Mouse (Mus musculus) right cerebral cortex, adult 18-20 months (tissue): ENCODE measurements around the gene Apc2.
"Not testable (repeated sequence)": the region's sequence is repeated elsewhere in the genome, so short reads cannot be mapped to it uniquely, and the experiment has no call there.

Experiments used
- DNase-seq: peaks from one replicate; pipeline ENCODE4 v3.0.0; 2022; ENCODE audit warnings: mixed read lengths

Apc2 gene

DNA sequence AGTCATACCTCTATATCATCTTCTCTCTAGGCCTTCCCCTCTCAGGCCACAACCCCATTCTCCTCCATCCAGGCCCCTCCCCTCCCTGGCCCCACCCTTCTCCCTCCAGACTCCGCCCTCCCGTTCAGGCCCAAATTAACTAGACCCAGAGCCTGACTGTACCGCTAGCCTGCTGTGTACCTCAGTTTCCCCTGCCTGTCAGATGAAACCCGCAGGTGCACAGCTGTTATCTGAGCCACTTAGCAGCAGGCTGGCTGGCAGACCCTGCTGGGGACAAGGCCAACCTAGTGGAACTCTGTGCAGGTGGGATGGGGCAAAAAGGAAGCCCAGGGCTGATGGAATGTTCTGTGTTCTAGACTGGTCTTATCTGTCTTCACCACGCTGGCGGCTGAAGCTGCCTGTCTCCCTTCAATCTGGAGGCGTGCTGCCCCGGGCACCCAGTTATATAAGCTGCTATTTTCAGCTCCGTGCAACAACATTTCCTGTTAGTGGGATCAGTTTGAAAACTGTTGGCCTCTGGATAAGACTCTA lies 48.4 kb downstream of the Apc2 start:
- DNase-seq = peak; percentile 66

DNA sequence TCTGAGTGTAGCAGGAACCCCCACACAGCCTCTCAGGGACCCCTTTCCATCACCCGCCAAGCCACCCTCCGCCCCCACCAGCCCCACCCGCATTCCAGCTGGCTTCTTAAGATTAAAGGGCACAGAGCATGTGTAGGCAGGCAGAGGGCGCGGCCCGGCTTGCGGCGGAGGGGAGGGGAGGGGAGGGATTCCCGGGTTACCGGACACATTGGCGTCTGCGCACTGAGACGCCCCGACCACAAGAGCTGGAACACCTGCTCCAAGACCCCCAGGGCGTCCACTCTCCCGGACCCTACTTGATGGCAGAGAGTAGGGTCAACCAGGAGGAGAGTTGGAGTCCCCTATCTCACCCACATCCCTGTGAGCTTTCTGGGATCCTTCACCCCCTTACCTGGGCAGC lies 49.3 kb downstream of the Apc2 start:
- DNase-seq = no peak

DNA sequence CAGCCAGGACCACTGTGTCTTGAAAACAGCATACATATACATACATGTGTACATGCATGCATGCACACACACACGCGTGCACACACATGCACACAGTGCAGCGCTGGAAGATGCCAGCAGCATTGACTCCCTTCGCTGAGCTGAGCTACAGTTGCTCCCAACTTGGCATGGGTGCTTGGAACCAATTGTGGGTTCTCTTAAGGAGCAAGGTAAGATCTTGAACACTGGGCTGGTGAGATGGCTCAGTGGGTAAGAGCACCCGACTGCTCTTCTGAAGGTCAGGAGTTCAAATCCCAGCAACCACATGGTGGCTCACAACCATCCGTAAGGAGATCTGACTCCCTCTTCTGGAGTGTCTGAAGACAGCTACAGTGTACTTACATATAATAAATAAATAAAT lies 50.2 kb downstream of the Apc2 start:
- not testable (repeated sequence) for DNase-seq

DNA sequence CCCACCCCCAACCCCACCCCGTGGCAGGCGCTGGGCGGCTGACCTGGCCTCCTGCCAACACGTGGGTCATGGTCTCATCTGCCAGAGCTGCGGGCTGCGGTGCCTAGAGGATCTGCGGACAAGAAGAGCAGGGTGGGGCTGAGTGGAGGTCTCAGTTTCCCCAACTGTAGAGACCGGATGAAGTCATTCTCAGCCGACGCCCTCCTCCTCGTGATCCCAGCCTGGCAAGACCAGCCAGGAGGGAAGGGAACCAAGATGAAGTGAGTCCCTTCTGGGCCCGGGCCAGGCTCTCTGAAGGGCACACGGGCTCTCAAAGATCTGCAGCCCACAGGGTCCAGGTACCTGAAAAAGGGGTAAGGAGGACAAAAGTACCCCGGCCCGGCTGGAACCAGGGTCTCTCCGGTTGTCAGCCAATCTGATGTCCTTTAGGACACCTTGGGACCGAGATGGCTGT lies 51.8 kb downstream of the Apc2 start:
- DNase-seq = no peak

DNA sequence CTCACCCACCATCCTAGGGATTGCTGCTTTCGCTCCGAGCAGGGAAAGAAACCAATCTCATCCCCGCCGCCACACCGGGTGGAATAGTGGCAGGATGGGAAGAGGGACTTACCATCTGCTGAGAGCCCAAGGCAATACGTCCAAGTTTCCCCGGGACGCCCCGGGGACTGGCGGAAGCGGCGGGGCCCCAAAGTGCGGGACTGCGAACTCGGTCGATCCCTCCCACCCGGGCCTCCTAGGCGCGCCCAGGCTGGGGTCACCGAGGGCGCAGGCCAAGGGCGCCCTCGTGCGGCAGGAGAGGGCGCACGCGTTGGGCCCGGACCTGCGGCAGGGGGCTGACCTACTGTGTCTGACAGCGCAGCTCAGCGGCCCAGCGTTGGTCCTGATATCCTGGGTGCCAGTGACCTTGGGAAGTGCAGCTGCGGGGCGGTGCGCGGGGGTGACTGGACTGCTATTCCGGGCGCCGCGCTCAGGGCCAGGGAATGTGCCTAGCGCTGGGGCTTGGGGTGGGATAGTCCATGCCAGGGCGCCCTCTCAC lies 52.5 kb downstream of the Apc2 start, which contains the start of gene Adamtsl5:
Gene Adamtsl5 (minus strand): TSS at position 169 of the 538 bp plus-strand sequence.
- no peak for DNase-seq

DNA sequence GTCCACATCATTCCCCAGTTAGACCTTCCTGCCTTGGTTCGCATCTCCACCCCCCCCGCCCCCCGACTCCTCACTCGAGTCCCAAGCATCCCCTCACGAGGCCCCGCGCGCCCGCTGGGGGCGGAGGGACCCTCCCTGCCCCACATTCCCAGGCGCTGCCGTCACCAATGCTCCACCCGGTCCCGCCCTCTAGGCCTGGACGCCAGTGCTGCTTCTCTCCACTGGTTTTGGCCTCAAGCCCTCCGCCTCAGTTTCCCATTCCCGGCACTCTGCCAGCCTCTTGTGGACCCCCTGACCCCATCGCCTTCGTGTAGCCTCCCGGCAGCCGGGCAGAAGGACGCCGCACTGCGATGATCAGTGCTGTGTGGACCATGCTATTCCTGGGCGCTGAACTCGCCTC lies 53.2 kb downstream of the Apc2 start:
- no peak for DNase-seq

DNA sequence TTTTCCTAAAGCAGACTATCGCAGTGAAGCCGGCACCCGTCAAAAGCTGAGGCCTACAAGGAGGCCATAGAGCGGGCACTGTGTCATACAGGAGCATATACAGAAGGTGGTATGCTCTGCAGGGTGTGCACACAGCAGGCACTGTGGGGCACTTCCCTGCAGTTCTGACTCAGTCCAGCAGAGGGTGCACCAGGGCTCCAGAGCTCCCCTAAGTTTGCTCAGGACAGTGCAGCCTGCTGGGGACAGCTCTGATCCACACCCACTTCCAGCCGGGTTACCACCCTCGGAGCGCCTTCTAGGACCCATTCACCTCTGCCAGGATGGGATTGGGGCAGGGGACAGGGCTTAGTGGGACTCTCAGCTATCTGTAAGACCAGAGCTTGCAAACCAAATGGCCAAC lies 54.5 kb downstream of the Apc2 start:
- peak; percentile 77 for DNase-seq

DNA sequence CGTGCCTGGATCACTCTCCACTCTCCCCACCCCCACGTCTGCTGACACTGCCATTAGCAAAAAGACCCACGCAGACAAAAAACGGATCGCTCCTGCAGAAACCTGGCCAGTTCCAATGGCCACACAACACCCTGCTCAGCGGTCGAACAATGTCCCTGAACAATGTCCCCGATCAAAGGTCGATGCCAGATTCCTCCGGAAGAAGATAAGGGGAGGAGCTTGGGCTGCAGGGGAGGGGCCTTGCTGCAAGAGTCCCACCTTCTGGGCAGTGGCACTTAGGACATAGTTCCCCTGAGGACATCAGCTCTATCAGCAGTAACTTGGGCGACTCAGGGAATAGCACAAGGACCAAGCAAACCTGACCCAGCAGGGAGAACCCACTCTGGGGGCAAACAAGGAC lies 56.1 kb downstream of the Apc2 start:
- DNase-seq = no peak

DNA sequence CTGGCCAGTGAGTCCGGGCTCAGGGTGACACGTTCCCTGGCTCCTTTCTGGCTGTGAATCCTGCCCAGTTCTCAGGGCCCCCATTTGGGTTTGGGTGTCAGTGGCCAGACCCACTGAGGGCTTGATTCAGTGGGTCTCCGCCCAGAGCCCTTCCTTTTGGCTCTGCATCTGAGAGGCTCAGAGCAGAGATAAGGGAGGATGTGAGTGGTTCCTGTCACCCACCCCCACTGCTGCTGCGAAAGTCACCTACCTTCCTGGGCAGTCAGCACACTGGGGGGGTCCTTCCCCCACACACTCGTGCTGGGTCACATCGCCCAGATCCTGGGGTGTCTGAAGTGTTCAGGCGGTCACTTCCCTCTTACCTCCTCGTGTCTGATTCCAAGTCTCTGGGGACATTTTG lies 57.0 kb downstream of the Apc2 start:
- DNase-seq = no peak

DNA sequence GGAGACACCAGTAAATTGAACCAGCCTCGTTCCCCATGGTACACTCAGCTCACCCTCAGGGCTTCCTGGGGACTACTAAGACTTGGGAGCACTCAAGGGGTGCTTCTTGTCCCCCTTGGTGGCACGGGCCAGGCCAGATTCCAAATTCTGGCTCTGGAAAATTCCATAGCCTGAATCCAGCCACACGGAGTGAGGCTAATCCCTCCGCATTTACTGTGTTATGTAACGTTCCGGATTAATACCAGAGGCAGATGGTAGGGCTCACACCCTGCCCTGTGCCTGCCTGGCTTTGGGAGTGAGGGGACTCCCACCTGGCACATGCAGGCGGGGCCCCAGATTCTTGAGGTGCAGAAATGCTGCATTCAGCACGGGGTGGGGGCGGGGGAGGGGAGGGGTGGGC lies 59.7 kb downstream of the Apc2 start:
- no peak for DNase-seq

DNA sequence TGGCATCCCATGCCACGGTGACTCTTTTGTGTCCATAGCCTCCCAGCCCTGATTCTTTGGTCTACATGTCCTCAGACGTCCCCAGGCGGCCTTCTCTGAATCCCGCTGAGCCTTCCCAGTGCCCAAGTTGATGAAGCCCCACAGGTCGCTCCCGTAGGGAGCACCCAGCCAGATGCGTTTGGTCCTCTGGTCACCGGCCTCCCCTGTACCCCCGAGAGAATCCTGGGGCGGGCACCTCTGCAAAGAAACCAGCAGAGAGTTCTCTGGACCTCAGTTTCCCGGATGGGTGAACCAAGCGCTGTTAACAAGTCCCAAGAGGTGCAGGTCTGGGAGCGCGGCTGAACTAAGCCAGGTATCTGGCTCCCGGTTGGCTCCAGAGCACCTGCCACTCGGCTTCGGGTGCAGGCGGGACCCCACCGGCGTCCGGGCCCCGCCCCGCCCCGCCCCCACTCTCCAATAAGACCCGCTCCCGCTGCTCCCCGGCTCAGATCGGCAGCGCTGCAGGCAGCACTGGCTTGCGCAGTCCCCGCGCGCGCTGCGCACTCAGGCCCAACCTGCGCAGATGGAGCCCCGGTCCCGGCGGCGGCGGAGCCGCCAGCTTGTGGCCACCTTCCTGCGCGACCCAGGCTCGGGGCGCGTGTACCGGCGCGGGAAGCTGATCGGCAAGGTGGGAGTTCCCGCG lies 60.4 kb downstream of the Apc2 start, which contains the start of gene Plk5:
Gene Plk5 (plus strand): TSS at position 459 of the 682 bp plus-strand sequence.
- no peak for DNase-seq

DNA sequence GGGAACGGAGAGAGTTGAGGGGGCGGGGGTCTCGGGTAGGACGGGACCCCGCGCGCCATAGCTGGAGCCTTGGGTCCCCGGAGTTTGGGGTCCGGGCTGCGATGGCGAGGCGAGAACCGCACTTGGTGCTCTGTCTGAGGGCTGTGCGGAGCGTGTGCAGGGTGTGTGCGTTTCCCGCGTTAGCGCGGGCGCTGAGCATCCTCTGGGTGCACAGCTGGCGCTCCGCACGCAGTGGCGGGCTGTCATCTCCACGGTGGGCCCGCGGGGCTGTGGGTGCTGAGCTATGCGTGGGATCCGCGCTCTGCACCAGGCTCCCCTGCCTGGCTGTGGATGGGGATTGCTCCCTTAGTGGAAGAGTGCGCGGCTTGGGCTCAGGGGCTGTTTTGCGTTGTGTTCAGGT lies 61.0 kb downstream of the Apc2 start:
- no peak for DNase-seq

DNA sequence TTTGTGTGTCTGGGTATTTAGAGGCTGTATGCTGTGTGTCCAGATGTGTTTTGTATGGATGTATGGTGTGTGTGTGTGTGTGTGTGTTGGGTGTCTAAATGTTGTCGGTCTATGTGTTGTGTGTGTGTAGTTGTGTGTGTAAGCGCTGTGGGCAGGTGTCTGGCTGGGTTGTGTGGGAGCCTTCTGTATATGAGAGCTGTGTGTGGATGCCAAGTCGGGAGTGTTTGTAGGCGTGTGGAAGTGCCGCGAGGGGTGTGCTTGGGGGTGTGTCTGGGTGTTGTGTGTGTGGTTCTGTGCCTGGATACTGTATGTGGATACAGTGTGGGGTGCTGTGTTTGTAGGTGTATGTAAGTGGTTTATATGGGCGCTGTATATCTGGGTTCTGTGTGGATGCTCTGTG lies 61.6 kb downstream of the Apc2 start:
- DNase-seq = peak; percentile 58

DNA sequence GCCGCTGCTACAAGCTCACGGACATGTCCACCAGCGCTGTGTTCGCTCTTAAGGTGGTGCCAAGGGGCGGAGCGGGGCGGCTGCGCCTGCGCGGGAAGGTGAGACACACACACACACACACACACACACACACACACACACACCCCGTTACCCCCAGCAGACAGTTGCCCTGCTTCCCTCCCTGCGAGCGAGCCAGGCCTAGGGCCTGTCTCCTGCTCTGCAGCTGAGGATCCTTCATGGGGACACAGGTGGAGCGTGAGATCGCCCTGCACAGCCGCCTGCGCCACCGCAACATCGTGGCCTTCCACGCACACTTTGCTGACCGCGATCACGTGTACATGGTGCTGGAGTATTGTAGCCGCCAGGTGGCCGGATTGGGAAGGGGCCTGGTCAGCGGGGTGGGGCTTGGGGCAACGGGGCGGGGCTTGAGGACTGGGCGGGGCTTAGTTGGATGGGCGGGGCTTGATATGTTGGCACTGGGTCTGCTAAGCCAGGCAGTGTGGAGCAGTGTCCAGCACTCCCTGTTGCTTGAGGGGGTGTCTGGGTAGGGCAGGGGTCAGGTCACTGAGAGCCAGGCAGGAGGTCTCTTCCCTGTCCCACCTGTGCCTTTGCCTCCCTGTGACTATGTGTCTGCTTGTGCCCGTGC lies 62.3 kb downstream of the Apc2 start:
- DNase-seq = no peak

DNA sequence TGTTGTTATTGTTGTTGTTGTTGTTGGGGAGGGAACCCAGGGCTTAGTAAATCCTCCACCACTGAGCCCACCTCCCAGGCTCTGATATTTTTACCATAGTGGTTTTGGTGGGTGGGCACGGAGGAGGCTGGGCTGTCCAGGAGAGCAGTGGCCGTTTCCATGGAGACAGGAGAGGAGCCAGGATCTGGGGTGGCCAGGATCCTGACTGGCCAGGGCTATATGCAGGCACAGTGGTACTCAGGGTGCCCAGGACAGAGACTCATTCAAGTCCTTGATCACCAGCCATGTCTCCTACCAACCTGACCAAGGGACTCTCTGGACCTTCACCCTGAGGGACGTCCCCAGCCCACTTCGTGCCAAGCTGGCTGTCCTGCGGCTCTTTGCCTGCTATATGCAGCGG lies 68.0 kb downstream of the Apc2 start:
- no peak for DNase-seq

DNA sequence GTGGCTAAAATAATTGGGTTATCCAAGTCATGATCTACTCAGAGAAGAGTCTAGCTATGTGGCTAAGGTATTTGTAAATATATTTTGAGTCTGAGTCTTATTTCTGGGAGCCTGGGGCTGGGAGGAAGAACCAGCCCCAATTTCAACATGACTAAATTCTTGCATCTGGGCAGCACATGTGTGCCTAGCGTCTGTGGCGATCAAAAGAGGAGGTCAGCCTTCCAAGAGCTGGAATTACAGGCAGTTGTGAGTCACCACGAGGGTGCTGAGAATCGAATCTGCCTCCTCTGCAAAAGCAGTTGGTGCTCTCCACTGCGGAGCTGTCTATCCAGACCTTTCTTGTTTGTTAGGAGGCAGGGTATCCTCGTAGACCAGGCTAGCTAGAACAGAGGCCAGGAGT lies 70.0 kb downstream of the Apc2 start:
- no peak for DNase-seq
